Mouse (Mus musculus) brain, embryonic 18.5 days (tissue): Measurements from ENCODE around the gene Golga7b.
A peak's percentile ranks its signal among the peaks of the same experiment; 100 is the strongest.

Source experiments
- DNase-seq: peaks from one replicate; pipeline ENCODE4 v3.0.0-alpha.2; 2012; ENCODE audit warnings: low read depth, low spot score

Golga7b gene

GRCm38 (mm10) chr19:42293216-42293615 lies 45.8 kb downstream of the Golga7b start:
- no peak for DNase-seq

GRCm38 (mm10) chr19:42303210-42303813 lies 55.9 kb downstream of the Golga7b start:
- no peak for DNase-seq

- no peak for DNase-seq
Measured at GRCm38 (mm10) chr19:42304506-42304905, 57.1 kb downstream of the Golga7b start.

- DNase-seq = no peak
Measured at GRCm38 (mm10) chr19:42305746-42306145, 58.4 kb downstream of the Golga7b start.

- no peak for DNase-seq
Measured at GRCm38 (mm10) chr19:42306202-42306601, 58.8 kb downstream of the Golga7b start.

- DNase-seq = no peak
Measured at GRCm38 (mm10) chr19:42307019-42307418, 59.6 kb downstream of the Golga7b start.

GRCm38 (mm10) chr19:42308931-42309330 lies 61.6 kb downstream of the Golga7b start:
- no peak for DNase-seq

GRCm38 (mm10) chr19:42311332-42311731 lies 64.0 kb downstream of the Golga7b start:
- DNase-seq = no peak

- no peak for DNase-seq
Measured at GRCm38 (mm10) chr19:42312191-42312590, 64.8 kb downstream of the Golga7b start.

GRCm38 (mm10) chr19:42315070-42315679 lies 67.8 kb downstream of the Golga7b start:
- no peak for DNase-seq

- peak; percentile 73 for DNase-seq
Measured at GRCm38 (mm10) chr19:42315914-42316313, 68.5 kb downstream of the Golga7b start.

- no peak for DNase-seq
Measured at GRCm38 (mm10) chr19:42316525-42316924, 69.2 kb downstream of the Golga7b start.

- no peak for DNase-seq
Measured at GRCm38 (mm10) chr19:42316998-42317397, 69.6 kb downstream of the Golga7b start.

GRCm38 (mm10) chr19:42317648-42318425 lies 70.5 kb downstream of the Golga7b start:
- peak; percentile 49 for DNase-seq
